Mouse (Mus musculus): ENCODE measurements around the gene Vps13a. TPM values are rescaled to one million over a fixed set of nuclear protein-coding genes. Genes with fewer than 3 reads are reported as not detected.
"Not testable (repeated sequence)": the region's sequence is repeated elsewhere in the genome, so short reads cannot be mapped to it uniquely, and the experiment has no call there.

Gene Vps13a
- polyA plus RNA-seq, 1 experiment from 2014 or later: 7.4 TPM

DNA sequence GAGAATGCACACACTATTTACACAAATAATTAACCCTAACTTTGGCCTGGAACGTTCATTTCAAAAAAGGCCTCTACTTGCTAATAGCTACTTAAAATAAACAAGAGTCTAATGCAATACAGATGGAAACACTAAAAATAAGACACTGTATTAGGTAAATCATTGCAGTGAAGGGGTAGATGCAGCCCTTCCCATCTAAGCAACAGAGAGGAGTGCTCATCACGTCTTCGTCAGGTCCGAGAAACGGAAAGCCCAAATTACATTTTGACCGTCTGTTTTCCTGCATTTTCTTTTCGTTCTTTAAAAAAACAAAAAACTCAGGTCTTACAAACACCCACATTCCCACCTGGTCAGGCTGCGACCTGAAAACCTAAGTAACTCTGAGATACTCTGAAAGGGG lies 947 bp downstream of the Vps13a start:
- H3K4me2 ChIP-seq (ENCODE audit: low read depth, low read length): peak overlapping the region; percentile 97
- no peaks in the 10 kb centered on the region for H3K4me1 ChIP-seq (ENCODE audit: control insufficient read depth, insufficient read depth, low read length)
- peak; percentile 1 for DNase-seq (ENCODE audit: low spot score)
- H3K4me3 ChIP-seq (ENCODE audit: low read depth, low read length): peak overlapping the region; percentile 67
- no peak overlapping the region for H3K27ac ChIP-seq (replicated peaks; ENCODE audit: low read depth, low read length)
- H3K9ac ChIP-seq (replicated peaks; ENCODE audit: low read length): peak overlapping the region; percentile 65
- ATAC-seq (replicated peaks; ENCODE audit: insufficient number of reproducible peaks, low FRiP score, low TSS enrichment, low read depth): no peak
- 13% methylated on average over 8 of the region's 8 CpGs for WGBS
- no peaks in the 10 kb centered on the region for H3K9me3 ChIP-seq (replicated peaks; ENCODE audit: control insufficient read depth, low read length)
- peaks cover 4% of the 10 kb centered on the region; the same call in 1 of the 2 replicates for H3K27me3 ChIP-seq (ENCODE audit: control insufficient read depth, insufficient read depth, low read length)
- no peaks in the 10 kb centered on the region for H3K36me3 ChIP-seq (replicated peaks; ENCODE audit: control insufficient read depth, insufficient read depth, low read depth, low read length)

DNA sequence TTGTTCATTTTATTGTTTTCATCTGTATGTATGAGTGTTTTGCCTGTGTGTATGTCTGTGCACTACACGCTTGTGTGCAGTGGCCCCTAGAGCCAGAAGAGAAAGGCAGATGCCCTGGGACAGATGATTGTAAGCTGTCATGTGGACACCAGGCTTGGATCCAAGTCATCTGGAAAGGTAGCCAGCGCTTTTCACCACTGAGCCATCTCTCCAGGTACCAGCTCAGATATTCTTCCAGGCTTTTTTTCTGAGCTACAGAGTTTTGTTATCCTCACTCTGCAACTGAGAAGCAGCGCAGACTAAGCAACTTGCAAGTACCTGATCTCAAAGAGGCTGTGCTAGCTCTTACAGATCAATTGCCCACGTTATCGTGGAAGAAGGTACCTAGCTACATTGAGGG lies 1.5 kb downstream of the Vps13a start:
- no peak overlapping the region for H3K9ac ChIP-seq (replicated peaks; ENCODE audit: low read length)
- no peaks in the 10 kb centered on the region for H3K4me1 ChIP-seq (ENCODE audit: control insufficient read depth, insufficient read depth, low read length)
- no peak overlapping the region for H3K4me3 ChIP-seq (ENCODE audit: low read depth, low read length)
- H3K9me3 ChIP-seq (replicated peaks; ENCODE audit: control insufficient read depth, low read length): no peaks in the 10 kb centered on the region
- no peak overlapping the region for H3K27ac ChIP-seq (replicated peaks; ENCODE audit: low read depth, low read length)
- peaks cover 4% of the 10 kb centered on the region; the same call in 1 of the 2 replicates for H3K27me3 ChIP-seq (ENCODE audit: control insufficient read depth, insufficient read depth, low read length)
- WGBS: 62% methylated on average over 5 of the region's 5 CpGs
- H3K4me2 ChIP-seq (ENCODE audit: low read depth, low read length): no peak overlapping the region
- ATAC-seq (replicated peaks; ENCODE audit: insufficient number of reproducible peaks, low FRiP score, low TSS enrichment, low read depth) (no peak), DNase-seq (ENCODE audit: low spot score) (no peak)
- H3K36me3 ChIP-seq (replicated peaks; ENCODE audit: control insufficient read depth, insufficient read depth, low read depth, low read length): no peaks in the 10 kb centered on the region

DNA sequence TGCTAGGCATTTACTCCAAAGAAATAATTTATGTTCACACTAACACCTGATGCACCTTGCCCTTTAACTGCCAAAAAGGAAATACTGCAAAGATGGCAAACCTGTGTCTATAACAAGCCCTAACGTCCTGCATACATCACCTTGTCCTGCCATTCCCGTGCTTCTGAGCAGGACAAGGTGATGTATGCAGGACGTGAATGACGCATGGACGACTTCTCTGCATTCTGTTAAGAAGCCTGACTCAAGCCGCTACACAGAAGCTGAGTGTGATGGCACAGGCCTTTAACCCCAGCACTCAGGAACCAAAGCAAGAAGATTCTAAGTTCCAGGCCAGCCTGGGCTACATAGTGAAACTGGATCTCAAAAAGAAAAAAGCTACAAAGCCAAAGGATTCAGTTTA lies 2.2 kb downstream of the Vps13a start:
- H3K27ac ChIP-seq (replicated peaks; ENCODE audit: low read depth, low read length): no peak overlapping the region
- peaks cover 4% of the 10 kb centered on the region; the same call in 1 of the 2 replicates for H3K27me3 ChIP-seq (ENCODE audit: control insufficient read depth, insufficient read depth, low read length)
- 70% methylated on average over 6 of the region's 6 CpGs for WGBS
- ATAC-seq (replicated peaks; ENCODE audit: insufficient number of reproducible peaks, low FRiP score, low TSS enrichment, low read depth) (no peak), DNase-seq (ENCODE audit: low spot score) (no peak)
- no peak overlapping the region for H3K4me2 ChIP-seq (ENCODE audit: low read depth, low read length)
- no peak overlapping the region for H3K4me3 ChIP-seq (ENCODE audit: low read depth, low read length)
- H3K9ac ChIP-seq (replicated peaks; ENCODE audit: low read length): no peak overlapping the region
- H3K9me3 ChIP-seq (replicated peaks; ENCODE audit: control insufficient read depth, low read length): no peaks in the 10 kb centered on the region
- H3K4me1 ChIP-seq (ENCODE audit: control insufficient read depth, insufficient read depth, low read length): no peaks in the 10 kb centered on the region
- no peaks in the 10 kb centered on the region for H3K36me3 ChIP-seq (replicated peaks; ENCODE audit: control insufficient read depth, insufficient read depth, low read depth, low read length)

DNA sequence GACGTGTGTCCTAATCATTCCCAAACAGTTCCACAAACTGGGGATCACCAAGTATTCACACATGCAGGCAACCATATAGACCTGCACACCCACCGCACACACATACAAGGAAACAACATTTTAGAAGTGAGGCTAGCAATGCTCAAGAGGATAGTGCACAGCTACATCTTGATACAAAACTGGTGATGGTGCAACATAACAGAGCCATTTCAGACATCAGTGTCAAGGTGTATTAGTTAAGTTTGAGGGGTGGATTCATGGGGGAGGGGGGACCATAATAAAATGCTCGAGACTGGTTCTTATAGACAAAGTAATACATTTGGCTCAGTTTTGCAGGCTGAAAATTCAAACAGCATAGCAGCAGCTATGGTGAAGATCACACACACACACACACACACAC lies 2.8 kb downstream of the Vps13a start:
- no peaks in the 10 kb centered on the region for H3K36me3 ChIP-seq (replicated peaks; ENCODE audit: control insufficient read depth, insufficient read depth, low read depth, low read length)
- no peaks in the 10 kb centered on the region for H3K4me1 ChIP-seq (ENCODE audit: control insufficient read depth, insufficient read depth, low read length)
- ATAC-seq (replicated peaks; ENCODE audit: insufficient number of reproducible peaks, low FRiP score, low TSS enrichment, low read depth): no peak
- no peak overlapping the region for H3K27ac ChIP-seq (replicated peaks; ENCODE audit: low read depth, low read length)
- no peak overlapping the region for H3K9ac ChIP-seq (replicated peaks; ENCODE audit: low read length)
- peaks cover 3% of the 10 kb centered on the region; the same call in 1 of the 2 replicates for H3K27me3 ChIP-seq (ENCODE audit: control insufficient read depth, insufficient read depth, low read length)
- no peak overlapping the region for H3K4me2 ChIP-seq (ENCODE audit: low read depth, low read length)
- no peak overlapping the region for H3K4me3 ChIP-seq (ENCODE audit: low read depth, low read length)
- no peak for DNase-seq (ENCODE audit: low spot score)
- no peaks in the 10 kb centered on the region for H3K9me3 ChIP-seq (replicated peaks; ENCODE audit: control insufficient read depth, low read length)
- whole genome bisulfite sequencing: 76% methylated on average over 3 of the region's 3 CpGs

DNA sequence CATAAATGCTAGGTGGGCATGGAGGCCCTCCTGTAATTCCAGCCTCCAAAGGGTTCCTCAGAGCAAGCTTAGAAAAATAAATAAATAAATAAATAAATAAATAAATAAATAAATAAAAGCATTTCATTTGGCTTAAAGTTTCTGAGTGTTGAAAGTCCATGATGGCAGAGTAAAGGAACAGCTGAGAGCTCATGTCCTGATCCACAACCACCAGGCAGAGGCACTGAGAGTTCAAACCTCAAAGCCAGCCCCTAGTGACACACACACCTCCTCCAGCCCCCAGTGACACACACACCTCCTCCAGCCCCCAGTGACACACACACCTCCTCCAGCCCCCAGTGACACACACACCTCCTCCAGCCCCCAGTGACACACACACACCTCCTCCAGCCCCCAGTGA lies 3.3 kb downstream of the Vps13a start:
- H3K4me3 ChIP-seq (ENCODE audit: low read depth, low read length); H3K27me3 ChIP-seq (ENCODE audit: control insufficient read depth, insufficient read depth, low read length); H3K27ac ChIP-seq (replicated peaks; ENCODE audit: low read depth, low read length); DNase-seq (ENCODE audit: low spot score); H3K4me1 ChIP-seq (ENCODE audit: control insufficient read depth, insufficient read depth, low read length); H3K9me3 ChIP-seq (replicated peaks; ENCODE audit: control insufficient read depth, low read length); H3K36me3 ChIP-seq (replicated peaks; ENCODE audit: control insufficient read depth, insufficient read depth, low read depth, low read length); H3K4me2 ChIP-seq (ENCODE audit: low read depth, low read length); ATAC-seq (replicated peaks; ENCODE audit: insufficient number of reproducible peaks, low FRiP score, low TSS enrichment, low read depth); H3K9ac ChIP-seq (replicated peaks; ENCODE audit: low read length): not testable (repeated sequence)

DNA sequence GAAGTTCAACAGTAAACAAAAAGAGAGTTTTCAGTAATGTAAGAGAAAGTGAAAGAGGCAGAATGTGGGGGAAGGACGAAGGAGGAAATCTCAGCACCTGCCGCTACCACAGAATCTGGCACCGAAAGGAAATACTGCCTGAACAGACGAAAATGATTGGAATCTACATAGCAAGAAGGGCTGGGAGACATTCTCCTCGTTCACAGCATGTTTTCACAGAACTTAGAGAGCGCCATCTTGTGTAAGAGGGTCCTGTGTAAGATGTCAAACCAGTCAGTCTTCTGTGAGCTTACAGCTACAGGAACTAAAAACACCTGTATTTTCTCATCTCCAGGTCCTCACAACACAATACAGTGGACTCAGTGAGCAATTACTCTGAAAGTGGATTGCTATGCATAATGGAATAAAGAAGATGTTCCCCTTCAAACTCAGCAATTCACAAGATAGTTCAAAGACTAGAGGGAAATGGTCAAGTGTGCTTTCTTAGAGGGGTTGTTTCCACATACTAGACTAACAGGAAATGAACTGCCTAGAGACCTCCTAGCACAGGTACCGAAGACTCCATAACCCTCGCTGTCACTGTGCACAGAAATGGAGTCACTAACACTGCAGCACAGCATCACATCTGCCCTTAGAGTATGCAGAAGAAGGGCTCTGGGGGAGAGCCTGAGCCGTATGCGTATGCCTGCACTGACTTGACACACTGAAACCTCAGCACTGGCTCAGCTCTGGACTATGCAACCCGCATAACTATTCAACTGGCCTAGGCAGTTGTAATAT lies 7.3 kb downstream of the Vps13a start:
- ATAC-seq (replicated peaks; ENCODE audit: insufficient number of reproducible peaks, low FRiP score, low TSS enrichment, low read depth) (no peak), DNase-seq (ENCODE audit: low spot score) (peak; percentile 18)
- no peak overlapping the region for H3K4me3 ChIP-seq (ENCODE audit: low read depth, low read length)
- no peaks in the 10 kb centered on the region for H3K27me3 ChIP-seq (ENCODE audit: control insufficient read depth, insufficient read depth, low read length)
- no peak overlapping the region for H3K9ac ChIP-seq (replicated peaks; ENCODE audit: low read length)
- no peak overlapping the region for H3K4me2 ChIP-seq (ENCODE audit: low read depth, low read length)
- no peaks in the 10 kb centered on the region for H3K4me1 ChIP-seq (ENCODE audit: control insufficient read depth, insufficient read depth, low read length)
- WGBS: 64% methylated on average over 11 of the region's 11 CpGs
- no peaks in the 10 kb centered on the region for H3K36me3 ChIP-seq (replicated peaks; ENCODE audit: control insufficient read depth, insufficient read depth, low read depth, low read length)
- H3K27ac ChIP-seq (replicated peaks; ENCODE audit: low read depth, low read length): no peak overlapping the region
- H3K9me3 ChIP-seq (replicated peaks; ENCODE audit: control insufficient read depth, low read length): no peaks in the 10 kb centered on the region

DNA sequence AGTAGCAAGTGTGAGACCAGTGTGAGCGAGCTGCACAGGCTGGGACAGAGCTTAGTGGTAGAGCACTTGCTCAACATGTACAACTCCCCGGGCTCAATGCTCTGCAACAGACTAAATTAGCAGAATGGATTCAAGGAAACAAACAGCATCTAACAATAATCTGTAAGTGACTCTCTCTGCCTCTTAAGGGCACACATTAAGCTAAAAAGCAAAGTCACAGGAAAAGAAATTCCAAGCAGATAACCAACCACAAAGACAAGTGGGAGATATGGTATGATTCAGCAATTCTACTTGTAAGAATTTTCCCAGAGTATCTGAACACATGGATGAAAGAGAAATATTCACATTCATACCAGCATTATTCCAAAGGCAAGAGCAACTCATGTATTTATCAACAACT lies 13.3 kb downstream of the Vps13a start:
- Histone ChIP-seq H3K27me3 (ENCODE audit: control insufficient read depth, insufficient read depth, low read length) (no peaks in the 10 kb centered on the region), H3K4me3 (ENCODE audit: low read depth, low read length) (no peak overlapping the region), H3K27ac (replicated peaks; ENCODE audit: low read depth, low read length) (no peak overlapping the region), H3K9me3 (replicated peaks; ENCODE audit: control insufficient read depth, low read length) (no peaks in the 10 kb centered on the region), H3K4me1 (ENCODE audit: control insufficient read depth, insufficient read depth, low read length) (no peaks in the 10 kb centered on the region), H3K36me3 (replicated peaks; ENCODE audit: control insufficient read depth, insufficient read depth, low read depth, low read length) (no peaks in the 10 kb centered on the region), H3K4me2 (ENCODE audit: low read depth, low read length) (no peak overlapping the region), H3K9ac (replicated peaks; ENCODE audit: low read length) (no peak overlapping the region)
- DNase-seq (ENCODE audit: low spot score) (no peak), ATAC-seq (replicated peaks; ENCODE audit: insufficient number of reproducible peaks, low FRiP score, low TSS enrichment, low read depth) (no peak)
- 89% methylated on average over 2 of the region's 2 CpGs for whole genome bisulfite sequencing

DNA sequence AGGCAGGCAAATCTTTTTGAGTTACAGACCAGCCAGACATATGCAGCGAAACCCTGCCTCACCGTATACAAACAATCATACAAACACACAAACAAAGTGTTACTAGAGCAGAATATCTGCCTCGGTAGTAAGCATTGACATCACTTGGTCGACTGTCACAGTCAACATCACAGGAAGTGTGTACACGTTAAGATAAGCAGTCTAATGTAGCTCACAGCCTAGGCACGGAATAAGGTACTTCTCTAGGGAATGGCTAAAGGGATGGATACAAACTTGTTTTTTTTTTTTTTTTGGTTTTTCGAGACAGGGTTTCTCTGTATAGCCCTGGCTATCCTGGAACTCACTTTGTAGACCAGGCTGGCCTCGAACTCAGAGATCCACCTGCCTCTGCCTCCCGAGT lies 23.3 kb downstream of the Vps13a start:
- not testable (repeated sequence) for H3K27ac ChIP-seq (replicated peaks; ENCODE audit: low read depth, low read length); H3K4me3 ChIP-seq (ENCODE audit: low read depth, low read length); H3K9me3 ChIP-seq (replicated peaks; ENCODE audit: control insufficient read depth, low read length); H3K36me3 ChIP-seq (replicated peaks; ENCODE audit: control insufficient read depth, insufficient read depth, low read depth, low read length); DNase-seq (ENCODE audit: low spot score); H3K27me3 ChIP-seq (ENCODE audit: control insufficient read depth, insufficient read depth, low read length); ATAC-seq (replicated peaks; ENCODE audit: insufficient number of reproducible peaks, low FRiP score, low TSS enrichment, low read depth); H3K4me2 ChIP-seq (ENCODE audit: low read depth, low read length); H3K9ac ChIP-seq (replicated peaks; ENCODE audit: low read length); H3K4me1 ChIP-seq (ENCODE audit: control insufficient read depth, insufficient read depth, low read length)
- 90% methylated on average over 8 of the region's 9 CpGs for WGBS

All from embryonic facial prominence, embryonic 11.5 days (tissue).